Mouse (Mus musculus) ovary, postnatal 14 days (tissue): Measurements from ENCODE around the gene Hamp.

Source experiments
- DNase-seq: peaks from one replicate; pipeline ENCODE4 v3.0.0; 2022; ENCODE audit warnings: low spot score

Hamp gene

DNA sequence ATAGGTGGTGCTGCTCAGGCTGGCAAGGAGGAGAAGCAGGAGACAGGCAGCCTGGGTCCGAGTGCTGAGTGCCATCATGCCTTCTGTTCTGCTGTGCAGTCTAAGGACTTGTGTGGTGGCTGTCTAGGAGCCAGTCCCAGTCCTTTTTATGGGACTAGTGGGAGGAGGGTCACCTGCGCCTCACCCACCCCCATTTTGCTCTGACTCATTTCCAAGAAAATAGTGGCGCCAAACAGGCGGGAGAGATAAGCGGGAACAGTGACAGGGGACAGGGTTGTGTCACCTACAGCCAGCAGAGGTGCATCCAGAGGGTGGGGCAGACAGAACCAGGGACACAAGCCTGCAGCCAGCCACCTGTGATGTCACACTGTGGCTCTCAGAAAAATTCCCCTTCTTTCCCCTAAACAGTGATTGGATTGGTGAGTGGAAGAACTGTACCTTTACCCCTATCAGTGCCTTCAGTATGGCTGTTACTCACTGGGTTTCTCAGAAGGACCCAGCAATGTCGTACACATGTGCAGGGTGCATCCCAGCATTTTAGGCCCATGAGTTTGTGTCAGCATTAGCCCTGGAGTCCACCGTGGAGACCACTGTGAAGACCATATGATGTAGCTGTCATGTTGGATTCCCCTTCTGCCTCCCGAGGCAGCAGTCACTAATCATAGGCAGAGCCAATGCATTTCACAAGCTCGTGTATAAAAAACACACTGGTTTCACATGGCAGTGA, at the start of gene Hamp:
Gene Hamp, minus strand, starts transcription at position 124 of the 727 bp plus-strand sequence.
- no peak for DNase-seq

DNA sequence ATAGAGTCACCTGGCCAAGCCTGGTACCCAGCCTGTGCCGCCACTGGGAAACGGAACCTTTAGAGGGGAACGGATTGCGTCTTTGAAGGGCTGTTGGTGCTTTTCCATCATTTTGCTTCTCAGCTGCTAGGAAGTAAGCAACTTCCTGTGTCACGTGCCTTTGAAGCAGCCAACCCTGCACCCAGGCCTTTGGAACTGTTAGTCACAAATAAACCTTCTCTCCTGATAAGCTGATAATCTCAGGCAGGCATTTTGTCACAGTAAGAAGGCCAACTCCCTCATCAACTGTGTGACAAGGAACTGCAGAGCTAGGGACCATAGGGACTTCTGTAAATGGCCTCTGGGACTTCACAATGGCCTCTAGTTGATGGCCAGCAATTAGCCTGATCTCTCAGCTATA, 48.3 kb upstream of the Hamp start:
- no peak for DNase-seq

DNA sequence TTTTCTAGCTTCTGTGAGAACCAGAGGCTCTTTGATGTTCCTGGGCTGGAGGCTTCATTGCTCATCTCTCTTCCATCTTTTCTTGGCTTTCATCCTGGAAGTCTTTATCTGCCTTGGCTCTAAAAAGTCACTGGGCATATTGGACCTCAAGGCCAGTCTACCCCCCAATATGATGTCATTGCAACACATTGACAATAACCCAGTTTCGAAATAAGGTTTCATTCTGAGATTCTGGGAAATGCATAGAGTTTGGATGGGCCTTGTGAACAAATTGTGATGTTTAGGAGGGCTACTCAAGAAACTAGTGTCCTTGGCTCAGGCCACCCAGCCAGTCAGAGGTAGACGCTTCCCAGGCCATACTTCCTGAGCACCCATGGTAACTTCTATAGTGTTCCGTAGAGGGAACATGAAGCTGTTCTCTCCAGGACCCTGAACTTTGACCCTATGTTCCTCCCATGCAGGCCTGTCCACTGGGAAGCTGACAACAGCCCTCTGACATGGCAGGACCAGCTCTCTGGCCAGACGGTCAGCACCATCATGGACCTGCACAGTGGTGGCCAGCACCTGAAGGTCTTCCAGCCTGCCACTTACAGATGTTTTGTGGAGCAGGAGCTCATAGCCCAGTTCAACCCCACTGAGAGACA, 44.8 kb upstream of the Hamp start:
- no peak for DNase-seq

DNA sequence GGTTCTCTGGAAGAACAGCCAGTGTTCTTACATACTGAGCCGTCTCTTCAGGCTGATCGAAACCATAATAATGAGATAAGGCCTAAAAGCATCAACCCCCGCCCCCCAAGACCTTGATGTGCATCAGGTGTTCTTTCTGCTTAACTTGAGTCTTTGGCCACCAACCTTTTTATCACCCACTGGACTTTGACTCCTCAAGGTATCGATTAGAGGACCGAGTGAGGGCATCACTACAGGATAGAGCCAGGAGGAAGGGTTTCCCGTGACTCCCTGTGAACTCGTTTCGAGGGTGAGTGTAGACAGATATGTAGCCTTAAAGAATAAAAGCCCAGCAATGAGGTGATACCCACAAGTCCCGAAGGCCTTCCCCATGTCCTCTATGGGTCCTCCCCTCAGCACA, 41.5 kb upstream of the Hamp start:
- no peak for DNase-seq

DNA sequence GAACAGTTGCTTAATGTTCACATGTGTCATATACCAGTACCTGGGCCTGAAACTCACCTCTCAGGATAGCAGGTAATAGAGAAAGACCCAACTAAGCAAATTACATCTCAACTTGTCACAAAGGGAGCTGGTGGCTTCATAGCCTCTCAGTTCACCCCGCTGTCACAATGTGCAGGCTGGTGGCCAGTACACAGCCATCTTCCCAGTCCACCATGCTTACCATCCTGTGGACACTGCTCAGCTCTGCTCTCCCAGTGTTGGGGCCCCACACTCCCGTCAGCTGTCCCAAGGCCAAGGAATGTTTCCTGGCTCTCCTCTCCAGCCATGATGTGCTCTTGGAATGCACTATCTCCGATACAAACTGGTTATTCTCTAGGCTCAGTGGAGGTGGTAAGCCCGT, 37.9 kb upstream of the Hamp start:
- no peak for DNase-seq

DNA sequence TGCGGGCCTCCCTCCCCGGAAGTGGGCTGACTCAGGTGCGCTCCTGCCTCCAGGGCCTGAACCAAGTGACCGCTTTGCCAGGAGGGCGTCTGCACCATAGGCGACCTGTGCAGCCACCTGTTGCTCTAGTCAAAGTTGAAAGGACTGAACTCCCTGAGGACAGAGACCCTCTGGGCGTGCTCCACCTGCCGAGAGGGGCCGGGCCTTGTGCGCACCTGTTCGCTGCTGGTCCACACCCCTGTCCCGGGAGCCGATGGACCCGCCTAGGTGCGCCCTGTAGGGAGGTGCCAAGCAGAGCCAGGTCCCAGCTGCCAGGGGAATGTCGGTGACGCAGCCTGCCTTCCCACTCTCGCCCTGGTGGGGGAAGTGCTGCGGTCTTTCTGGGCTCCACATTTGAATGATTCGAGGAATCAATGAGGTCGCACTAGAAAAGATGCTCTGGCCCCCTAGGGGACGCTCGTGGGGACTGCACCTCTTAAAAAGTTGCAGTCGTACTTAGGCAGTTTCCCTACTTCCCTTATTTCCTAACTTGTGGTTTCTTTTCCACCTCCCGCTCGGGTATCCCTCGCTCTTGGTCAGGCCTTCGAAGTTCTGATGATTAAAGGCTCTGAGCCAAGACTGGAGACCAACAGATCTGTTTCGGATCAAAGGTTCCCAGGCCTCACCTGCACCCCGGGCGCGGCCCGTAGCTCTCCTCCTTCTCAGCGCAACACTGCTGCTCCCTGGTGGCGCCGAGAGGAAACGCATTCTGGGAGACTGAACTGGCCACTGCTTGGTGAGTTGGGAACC, 29.9 kb upstream of the Hamp start, which contains the start of gene Fam187b:
Gene Fam187b, plus strand, starts transcription at position 290 of the 789 bp plus-strand sequence.
- peak; percentile 86 for DNase-seq

DNA sequence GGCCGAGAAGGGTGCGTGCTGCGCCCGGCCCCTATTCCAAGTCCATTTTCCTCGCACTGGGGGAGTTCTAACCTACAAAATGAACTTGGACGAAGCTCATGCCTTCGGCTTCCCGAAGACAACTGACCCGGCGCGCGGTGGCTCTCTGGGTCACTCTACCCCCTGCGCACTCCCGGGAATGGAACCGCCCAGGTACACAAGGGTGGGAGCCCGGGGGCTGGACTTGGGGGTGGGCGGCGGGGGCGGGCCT, 29.3 kb upstream of the Hamp start, which contains the start of gene Lsr:
Gene Lsr, minus strand, starts transcription at position 214 of the 250 bp plus-strand sequence.
- DNase-seq = no peak

DNA sequence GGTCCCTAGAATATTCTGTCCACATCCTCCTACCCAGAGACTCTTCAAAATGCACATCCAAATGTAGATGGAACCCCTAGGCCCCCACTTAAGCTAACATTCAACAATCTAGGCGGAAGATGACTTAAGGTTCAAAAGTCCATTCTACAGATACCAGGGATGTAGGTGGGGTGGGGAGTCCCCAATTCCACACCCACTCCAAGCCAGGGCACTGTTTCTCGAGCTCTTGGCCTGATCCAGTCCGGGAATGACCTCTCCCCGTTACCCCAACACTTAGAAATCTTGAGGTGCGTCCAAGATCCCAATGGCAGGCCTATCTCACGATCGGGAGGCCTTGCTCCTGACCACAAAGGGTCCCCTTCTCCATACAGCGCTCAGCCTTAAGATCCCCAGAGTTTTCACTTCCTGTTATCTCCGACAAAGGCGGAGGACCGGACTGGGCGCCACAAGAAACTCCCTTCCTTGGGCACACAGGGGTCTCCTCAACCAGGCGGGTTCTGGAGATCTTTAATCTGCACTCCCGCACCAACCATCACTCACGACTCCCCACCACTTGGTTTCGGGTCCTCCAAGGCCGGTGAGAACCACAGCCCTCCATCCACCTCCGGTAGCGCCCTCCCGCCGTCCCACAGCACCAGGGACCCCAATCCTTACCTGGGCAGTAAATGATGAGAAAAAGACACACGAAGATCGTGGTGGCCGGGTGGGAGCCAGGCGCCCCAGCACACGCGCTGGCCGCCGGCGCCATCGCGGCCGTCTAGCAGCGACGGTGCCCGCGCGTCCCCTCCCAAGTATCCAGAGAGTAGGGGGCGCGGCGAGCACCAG, 28.8 kb upstream of the Hamp start:
- no peak for DNase-seq

DNA sequence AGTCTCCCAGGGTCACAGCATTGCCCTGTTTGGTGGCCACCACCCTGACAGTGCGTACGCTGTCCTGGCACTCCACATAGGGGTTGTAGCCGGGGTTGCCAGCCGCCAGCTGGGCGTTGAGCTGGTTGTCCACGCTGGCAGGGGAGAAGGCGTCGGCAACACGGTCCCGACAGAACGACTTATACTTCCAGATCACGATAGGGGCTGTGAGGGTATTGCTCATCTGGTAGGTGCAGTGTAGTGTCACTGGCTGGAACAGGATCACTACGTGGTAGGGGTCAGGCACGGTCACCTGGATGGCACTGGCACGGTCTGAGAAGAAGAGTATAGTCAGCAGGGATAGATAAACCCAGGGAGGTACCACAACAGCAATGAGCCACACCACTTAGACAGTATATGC, 28.1 kb upstream of the Hamp start:
- DNase-seq = no peak

DNA sequence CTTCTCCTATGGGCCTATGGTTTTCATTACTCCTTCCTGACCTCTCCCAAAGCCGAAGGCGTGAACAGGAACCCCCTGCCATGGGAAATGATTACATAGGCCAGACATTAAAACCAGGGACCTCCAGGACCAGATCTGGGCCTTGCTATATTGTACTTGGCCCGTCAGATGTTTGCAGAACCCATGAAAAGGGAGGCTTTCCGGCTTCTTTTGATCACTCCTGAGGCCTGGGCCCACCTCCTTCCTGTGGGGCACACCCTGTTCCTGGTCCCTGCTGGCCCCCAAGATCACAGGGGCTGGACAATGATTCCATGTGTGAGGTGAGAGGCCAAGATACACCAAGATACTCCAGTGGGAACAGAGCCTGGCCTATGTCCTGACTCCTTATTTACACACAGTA, 25.3 kb upstream of the Hamp start:
- no peak for DNase-seq

DNA sequence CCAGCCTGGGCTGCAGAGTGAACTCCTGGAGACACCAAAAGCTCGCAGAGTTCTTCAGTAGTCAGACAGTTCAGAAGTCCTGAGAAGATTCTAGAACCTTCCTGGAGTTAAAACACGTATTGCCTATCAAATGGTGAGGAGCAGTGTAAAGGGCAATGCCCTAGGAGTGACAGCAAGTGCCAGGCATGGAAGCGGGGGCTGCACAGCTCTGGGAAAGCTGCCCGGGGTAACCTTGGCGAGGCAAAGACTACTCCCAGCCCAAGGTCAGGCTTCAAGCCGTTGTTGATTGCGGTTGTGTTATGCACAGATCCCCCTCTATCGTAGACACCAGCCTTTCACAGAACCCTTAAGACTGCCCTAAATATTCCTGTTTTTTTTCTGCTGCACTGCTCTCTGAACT, 24.8 kb upstream of the Hamp start:
- DNase-seq = no peak

DNA sequence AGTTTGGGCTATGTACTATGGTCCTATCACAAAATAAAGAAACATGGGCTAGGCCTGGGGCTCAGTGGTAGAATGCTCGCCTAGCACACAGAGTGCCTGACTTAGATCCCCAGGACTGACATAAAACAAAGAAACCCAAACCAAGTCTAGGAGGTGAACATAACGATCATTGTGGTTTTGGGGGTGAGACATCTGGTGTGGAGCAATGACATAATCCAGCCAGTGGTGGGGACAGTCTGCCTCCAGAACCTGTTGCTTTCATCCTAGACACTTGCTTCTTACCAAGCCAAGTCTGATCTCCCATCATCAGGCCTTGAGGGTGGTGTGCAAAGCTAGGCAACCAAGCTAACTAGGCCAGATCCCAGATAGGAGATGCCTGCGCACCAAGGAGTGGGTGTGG, 22.8 kb upstream of the Hamp start:
- DNase-seq = no peak

DNA sequence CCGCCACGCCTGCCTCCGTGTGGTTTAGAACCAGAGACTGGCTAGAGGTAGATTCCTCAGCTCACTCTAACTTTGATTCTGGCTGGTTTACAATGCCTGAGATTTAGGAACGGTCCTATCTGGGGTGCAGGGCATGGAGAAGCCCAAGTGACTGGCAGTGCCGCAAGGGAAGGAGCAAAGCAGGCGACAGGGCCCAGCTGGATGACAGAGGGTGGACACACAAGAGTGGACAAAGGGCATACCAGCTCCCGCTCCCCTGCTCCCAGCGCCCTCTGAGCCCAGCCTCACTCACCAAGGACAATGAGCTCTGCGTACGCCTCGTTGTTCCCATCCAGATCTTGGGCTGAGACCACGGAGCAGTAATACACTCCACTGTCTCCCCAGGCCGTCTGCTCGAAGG, 21.8 kb upstream of the Hamp start:
- DNase-seq = no peak

DNA sequence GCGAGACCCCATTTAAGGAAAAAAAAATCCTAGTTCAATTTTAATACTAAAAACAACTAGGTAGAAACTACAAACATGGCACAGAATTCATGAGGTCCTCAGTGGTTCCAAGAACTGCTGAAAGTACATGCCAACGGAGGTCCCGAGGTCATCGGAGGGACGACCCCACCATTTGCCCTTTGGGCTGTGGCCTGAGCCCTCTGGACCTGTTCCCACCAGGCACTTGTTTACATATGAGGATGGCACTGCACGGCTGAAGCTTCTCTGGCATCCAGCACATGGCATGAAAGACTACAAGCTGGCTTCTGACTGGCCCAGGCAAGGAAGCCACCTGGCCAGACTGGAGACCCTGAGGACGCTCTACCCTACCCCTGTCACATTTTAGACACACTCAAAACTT, 20.5 kb upstream of the Hamp start:
- no peak for DNase-seq

DNA sequence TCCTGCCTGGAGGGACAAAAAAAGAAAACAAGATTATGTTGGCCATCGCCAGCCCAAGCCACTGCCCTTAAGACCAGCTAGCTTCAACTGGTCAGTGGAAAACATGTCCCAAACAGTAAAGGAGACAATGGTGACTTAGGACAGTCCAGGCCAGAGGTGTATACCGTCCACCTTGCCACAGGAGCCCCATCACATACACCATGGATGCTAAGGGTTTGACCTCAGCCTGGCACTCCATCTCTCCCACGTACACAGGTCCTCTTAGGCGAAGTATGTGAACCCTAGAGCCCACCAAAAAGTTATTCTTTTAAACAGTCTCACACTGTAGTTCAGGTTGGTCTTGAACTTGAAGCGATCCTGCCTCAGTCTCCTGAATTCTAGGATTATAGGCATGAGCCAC, 19.0 kb upstream of the Hamp start:
- DNase-seq = no peak

DNA sequence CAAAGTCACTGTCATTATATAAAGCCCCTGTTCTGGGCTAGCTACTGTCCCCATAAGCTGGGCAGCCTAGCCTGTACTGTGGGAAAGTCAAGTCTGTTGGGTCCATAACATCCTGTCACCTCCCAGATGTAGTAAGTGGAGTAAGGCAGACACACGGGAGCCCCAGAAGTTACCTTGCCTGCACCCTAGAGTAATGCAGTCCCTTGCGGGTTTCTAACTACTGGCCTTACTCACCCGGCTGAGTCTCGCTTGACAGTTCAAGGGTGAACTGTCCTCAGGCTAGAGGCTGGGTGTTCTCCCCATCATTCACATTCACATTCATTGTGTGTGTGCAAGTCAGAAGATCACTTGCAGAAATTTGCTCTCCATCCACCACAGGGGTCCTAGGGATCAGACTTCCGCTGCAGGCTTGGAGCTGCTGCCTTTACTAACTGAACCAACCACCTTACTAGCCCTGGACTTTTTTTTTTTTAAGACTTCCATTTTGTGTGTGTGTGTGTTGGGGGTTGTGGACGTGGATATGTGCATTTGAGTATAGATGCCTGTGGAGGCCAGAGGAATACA, 16.0 kb upstream of the Hamp start:
- no peak for DNase-seq

DNA sequence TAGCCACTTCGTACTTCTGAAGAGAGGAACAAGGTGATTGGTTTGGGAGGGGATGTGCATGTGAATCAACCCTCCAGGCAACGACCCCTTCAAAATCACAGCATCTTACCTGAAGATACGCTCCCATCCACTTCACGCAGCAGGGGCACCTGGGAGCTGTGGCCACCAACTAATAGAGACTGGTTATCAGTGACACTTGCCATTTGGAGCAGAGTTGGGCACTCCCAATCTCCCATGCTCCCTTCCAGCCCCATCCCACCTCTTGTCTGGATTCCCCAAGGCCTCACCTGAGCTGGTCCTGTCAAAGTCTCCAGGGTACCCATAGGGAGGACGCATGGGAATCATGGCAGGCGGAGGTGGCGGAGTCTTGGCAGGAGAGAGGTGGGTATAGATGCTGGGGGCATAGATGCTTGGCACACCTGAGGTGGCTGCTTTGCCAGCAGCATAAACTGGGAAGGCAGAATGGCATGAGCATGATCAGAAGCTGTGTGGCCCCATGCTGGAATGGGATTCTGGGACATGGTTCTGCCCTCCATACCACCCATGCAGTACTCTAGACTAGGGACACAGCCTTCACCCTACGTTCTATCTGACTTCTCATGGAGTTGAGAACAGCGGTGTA, 15.1 kb upstream of the Hamp start:
- no peak for DNase-seq

DNA sequence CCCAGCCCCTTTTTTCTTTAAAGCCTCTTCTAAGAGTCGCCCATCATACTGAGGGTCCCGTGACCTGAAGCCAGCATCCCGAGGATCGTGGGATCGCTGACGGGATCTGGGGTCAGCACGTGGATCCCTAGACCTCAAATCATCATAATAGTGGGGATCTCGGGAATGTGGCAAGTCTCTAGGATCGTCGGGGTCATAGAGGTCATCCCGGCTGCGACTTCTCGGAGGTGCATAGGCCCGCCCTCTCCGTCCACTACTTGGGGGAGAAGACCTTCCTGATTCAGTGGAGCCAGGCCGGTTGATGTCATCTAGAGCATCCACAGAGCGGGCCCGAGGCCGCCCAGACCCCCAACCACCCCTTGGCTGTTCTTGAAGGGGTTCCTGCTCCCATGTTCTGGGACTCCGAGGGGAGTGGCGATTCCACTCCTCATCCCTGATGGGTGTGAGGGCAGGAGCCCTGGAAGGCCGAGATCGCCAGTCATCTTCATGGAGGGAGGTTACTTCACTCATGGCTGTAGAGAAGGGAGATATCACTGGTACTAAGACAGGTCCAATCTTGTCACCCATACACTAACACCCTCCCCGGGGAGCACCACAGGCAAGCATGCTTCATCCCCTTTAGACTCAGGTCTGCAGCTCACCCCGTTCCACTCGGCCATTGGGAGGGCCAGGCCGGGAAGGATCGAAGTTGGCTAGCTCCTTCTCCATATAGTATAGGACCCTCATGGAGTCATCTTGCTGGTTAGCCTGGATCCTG, 14.5 kb upstream of the Hamp start:
- DNase-seq = no peak

DNA sequence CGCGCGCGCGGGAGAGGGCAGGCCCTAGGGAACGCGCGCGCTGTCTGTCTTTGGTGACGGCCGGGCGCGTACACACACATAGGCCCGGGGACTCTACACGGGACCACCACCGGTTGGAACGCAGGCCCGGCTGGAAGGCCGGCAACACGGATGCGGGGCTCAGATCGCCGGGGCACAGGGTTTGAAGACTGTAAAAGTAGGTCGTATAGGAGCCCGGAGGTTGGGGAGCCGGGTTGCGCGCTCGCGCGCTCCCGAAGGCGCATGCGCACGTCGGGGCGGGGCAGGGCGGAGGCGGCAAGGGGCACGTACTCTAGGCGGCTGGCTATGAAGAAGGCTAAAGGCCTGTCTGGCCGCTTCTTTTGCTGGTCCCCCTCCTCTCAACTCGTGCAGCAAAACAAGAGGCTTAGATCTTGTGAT, 13.5 kb upstream of the Hamp start:
- peak; percentile 85 for DNase-seq

DNA sequence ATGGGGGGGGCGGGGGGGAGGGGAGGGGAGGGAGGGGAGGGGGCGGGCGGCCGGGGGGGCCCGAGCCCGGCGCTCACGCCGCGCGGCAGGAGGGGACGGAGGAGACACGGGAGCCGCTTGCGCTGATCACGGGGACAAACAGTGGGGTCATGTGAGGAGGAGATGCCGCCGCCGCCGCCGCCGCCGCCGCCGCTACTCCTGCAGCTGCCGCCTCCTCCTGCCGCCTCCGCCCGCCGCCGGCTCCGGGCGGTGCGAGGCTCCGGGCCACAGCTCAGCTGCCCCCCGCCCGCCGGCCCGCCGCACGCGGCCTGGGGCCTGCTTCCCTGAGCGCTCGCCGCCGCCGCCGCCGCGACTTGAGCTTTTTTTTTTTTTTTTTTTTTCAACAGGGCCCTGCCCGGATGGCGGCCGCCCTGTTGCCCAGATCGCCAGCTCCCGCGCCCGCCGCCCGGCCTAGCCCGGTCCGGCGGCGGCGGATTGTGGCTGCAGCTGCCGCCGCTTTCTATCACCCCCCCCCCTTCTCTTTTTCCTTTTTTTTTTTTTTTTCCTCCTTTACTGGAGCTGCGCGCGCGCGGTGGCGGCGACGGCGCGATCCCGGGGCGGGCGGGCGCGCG, 13.0 kb upstream of the Hamp start, which contains the start of gene Usf2:
Gene Usf2, minus strand, starts transcription at position 48 of the 611 bp plus-strand sequence.
- DNase-seq = peak; percentile 62
